Mouse (Mus musculus) ES-E14 (cell line): ENCODE results near the gene Sec61a1. TPM values are rescaled to one million over a fixed set of nuclear protein-coding genes. Genes with fewer than 3 reads are reported as not detected.
A peak's percentile ranks its signal among the peaks of the same experiment; 100 is the strongest.

ENCODE experiments used
- DNase-seq: peaks from one replicate; pipeline ENCODE4 v3.0.0-alpha.2; 2013; ENCODE audit warnings: low read depth, low spot score
- H3K27ac ChIP-seq: 2 replicates; pipeline ENCODE4 v1.5.1; 2012; ENCODE audit warnings: low read depth, mild to moderate bottlenecking, low read length, moderate library complexity, mixed read lengths; ENCODE audit not compliant: poor library complexity, insufficient read depth, severe bottlenecking
- H3K36me3 ChIP-seq: 2 replicates; pipeline ENCODE4 v1.6.1; 2012; ENCODE audit warnings: mild to moderate bottlenecking, low read length, moderate library complexity, mixed read lengths; ENCODE audit not compliant: control insufficient read depth, poor library complexity, insufficient read depth, severe bottlenecking
- H3K4me1 ChIP-seq, 2 experiments: fragments of 150-350 bp in 1 of 2; sonication (generic) in 1 of 2; 2 replicates each; pipeline ENCODE4 v1.6.1; 2012; ENCODE audit warnings: low read length in 2 of 2, mild to moderate bottlenecking in 1 of 2, mixed read lengths in 1 of 2; ENCODE audit not compliant: control insufficient read depth in 2 of 2, insufficient read depth in 2 of 2, poor library complexity in 1 of 2
- H3K4me3 ChIP-seq, 2 experiments: fragments of 150-350 bp in 1 of 2; sonication (generic) in 1 of 2; 2 replicates each; pipeline ENCODE4 v1.5.1; 2012; ENCODE audit warnings: low read length in 2 of 2, low read depth in 1 of 2, mild to moderate bottlenecking in 1 of 2, mixed read lengths in 1 of 2; ENCODE audit not compliant: insufficient read depth in 1 of 2, poor library complexity in 1 of 2, severe bottlenecking in 1 of 2
- H3K9ac ChIP-seq: 2 replicates; pipeline ENCODE4 v1.6.1; 2012; ENCODE audit warnings: low read depth, mild to moderate bottlenecking, low read length, mixed read lengths; ENCODE audit not compliant: poor library complexity, insufficient read depth, severe bottlenecking
- H3K9me3 ChIP-seq: fragments of 150-350 bp; sonication (generic); 2 replicates; pipeline ENCODE4 v1.6.1; 2012; ENCODE audit warnings: low read depth, mild to moderate bottlenecking, low read length; ENCODE audit not compliant: control insufficient read depth, insufficient read depth
- CHD2 ChIP-seq: IDR thresholded peaks from 2 replicates; pipeline ENCODE4 v1.6.1; 2014; ENCODE audit warnings: mild to moderate bottlenecking, low read depth, low read length, inconsistent platforms
- HCFC1 ChIP-seq: IDR thresholded peaks from 2 replicates; pipeline ENCODE4 v1.6.1; 2012; ENCODE audit warnings: low read length, inconsistent platforms, borderline replicate concordance; ENCODE audit not compliant: insufficient read depth
- MAFK ChIP-seq: IDR thresholded peaks from 2 replicates; pipeline ENCODE4 v1.6.1; 2014; ENCODE audit warnings: mild to moderate bottlenecking, low read depth, low read length, inconsistent platforms; ENCODE audit not compliant: insufficient read depth
- ZC3H11A ChIP-seq: IDR thresholded peaks from 2 replicates; pipeline ENCODE4 v1.6.1; 2012; ENCODE audit warnings: low read depth, mild to moderate bottlenecking, inconsistent platforms, low read length, borderline replicate concordance
- ZNF384 ChIP-seq: IDR thresholded peaks from 2 replicates; pipeline ENCODE4 v1.6.1; 2012; ENCODE audit warnings: low read depth, low read length, inconsistent platforms
- in situ Hi-C, 2 experiments: fragments of 600-800 bp; cut with MboI; formaldehyde crosslinking; loops; one replicate each; pipeline ENCODE4 v1.15.1; 2025; ENCODE audit warnings: low sequenced_read_pairs in 2 of 2, inconsistent platforms in 1 of 2; ENCODE audit not compliant: unreplicated experiment in 2 of 2
- total RNA-seq: library from RNA; depleted of rRNA; stranded (reverse); fragments of 300-350 nt; gene quantifications from 2 replicates; pipeline ENCODE4 v1.2.3, GENCODE M21; 2012; rRNA removed

Gene Sec61a1
- 414 and 461 TPM in 2 replicates for total RNA-seq

- in situ Hi-C loops = no loop called here
- Histone ChIP-seq H3K9me3 (no peaks in the 10 kb centered on the region), H3K36me3 (peaks cover 28% of the 10 kb centered on the region), H3K4me1 (peaks cover 2 to 3% of the 10 kb centered on the region in 2 experiments; a peak in 1 of 4 replicates), H3K9ac (peak within 1 kb of the TSS; percentile 93), H3K27ac (peak within 1 kb of the TSS; percentile 51), H3K4me3 (peak within 1 kb of the TSS; percentile 86 to 93)
- peak; percentile 82 for DNase-seq
- TF ChIP-seq MAFK (no peak), HCFC1 (peak; percentile 95), ZC3H11A (no peak), CHD2 (no peak)
Observed at GRCm38 (mm10) chr6:88518404-88519263, at the start of gene Sec61a1. Gene Sec61a1 (minus strand): TSS chr6:88518905.

GRCm38 (mm10) chr6:88566676-88567075 lies 48.0 kb upstream of the Sec61a1 start:
- Histone ChIP-seq H3K4me3 (no peak overlapping the region), H3K36me3 (no peaks in the 10 kb centered on the region), H3K4me1 (no peaks in the 10 kb centered on the region), H3K9ac (no peak overlapping the region), H3K9me3 (no peaks in the 10 kb centered on the region), H3K27ac (no peak overlapping the region)
- no peak for DNase-seq
- in situ Hi-C loops = no loop called here
- TF ChIP-seq ZC3H11A = no peak

GRCm38 (mm10) chr6:88565033-88565432 lies 46.3 kb upstream of the Sec61a1 start:
- TF ChIP-seq HCFC1 (no peak), MAFK (no peak), CHD2 (no peak), ZNF384 (no peak), ZC3H11A (no peak)
- Histone ChIP-seq H3K9me3 (no peaks in the 10 kb centered on the region), H3K4me1 (no peaks in the 10 kb centered on the region), H3K4me3 (no peak overlapping the region), H3K36me3 (no peaks in the 10 kb centered on the region), H3K9ac (no peak overlapping the region), H3K27ac (no peak overlapping the region)
- no peak for DNase-seq
- in situ Hi-C loops = no loop called here

DNA sequence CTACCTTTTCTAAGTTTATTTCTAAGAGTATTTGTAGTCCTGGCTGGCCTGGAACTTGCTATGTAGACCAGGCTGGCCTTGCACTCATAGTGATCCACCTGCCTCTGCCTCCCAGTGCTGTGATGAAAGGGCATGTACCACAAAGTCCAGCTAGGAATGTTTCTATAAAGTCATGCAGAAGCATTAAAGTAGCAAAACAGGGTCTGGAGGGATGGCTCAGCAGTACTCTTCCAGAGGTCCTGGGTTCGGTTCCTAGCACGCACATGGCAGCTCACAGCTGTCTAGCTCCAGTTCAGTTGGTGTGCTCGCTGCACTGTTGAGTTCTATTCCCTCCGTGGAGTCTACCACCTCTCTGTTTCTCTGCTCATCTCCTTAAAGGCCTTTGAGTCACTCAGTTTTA lies 41.5 kb upstream of the Sec61a1 start:
- H3K27ac ChIP-seq = no peak overlapping the region
- peaks cover 0 to 2% of the 10 kb centered on the region in 2 experiments; a peak in 1 of 4 replicates for H3K4me1 ChIP-seq
- no peak for DNase-seq
- no peaks in the 10 kb centered on the region for H3K9me3 ChIP-seq
- in situ Hi-C loops = no loop called here
- no peak overlapping the region for H3K9ac ChIP-seq
- TF ChIP-seq MAFK = no peak
- TF ChIP-seq ZC3H11A = no peak
- no peak for TF ChIP-seq ZNF384
- TF ChIP-seq HCFC1 = no peak
- no peak for TF ChIP-seq CHD2
- no peaks in the 10 kb centered on the region for H3K36me3 ChIP-seq
- H3K4me3 ChIP-seq = no peak overlapping the region
